Mouse (Mus musculus) CH12.LX (cell line): ENCODE measurements around the gene Irak3. TPM values are rescaled to one million over a fixed set of nuclear protein-coding genes. Genes with fewer than 3 reads are reported as not detected.

Experiments used
- DNase-seq: peaks from one replicate; pipeline ENCODE4 v3.0.0-alpha.2; 2013; ENCODE audit errors: extremely low read depth
- H3K27ac ChIP-seq: 2 replicates; pipeline ENCODE4 v1.5.1; 2012; ENCODE audit warnings: low read depth, mild to moderate bottlenecking, control low read depth, moderate library complexity; ENCODE audit not compliant: insufficient read depth
- H3K27me3 ChIP-seq: replicated peaks from 2 replicates; pipeline ENCODE3; 2012; ENCODE audit warnings: inconsistent platforms
- H3K36me3 ChIP-seq, 2 experiments: replicated peaks in 1 of 2; 2 replicates each; pipeline versions ENCODE3 to v1.6.1; 2012; ENCODE audit warnings: inconsistent platforms in 1 of 2, low read length in 1 of 2, mild to moderate bottlenecking in 1 of 2, mixed read lengths in 1 of 2, moderate library complexity in 1 of 2; ENCODE audit not compliant: control insufficient read depth in 1 of 2, insufficient read depth in 1 of 2
- H3K4me1 ChIP-seq, 2 experiments: 2 replicates each; pipeline ENCODE4 v1.6.1; 2012; ENCODE audit warnings: inconsistent platforms in 1 of 2, moderate library complexity in 1 of 2; ENCODE audit not compliant: insufficient read depth in 2 of 2, control insufficient read depth in 1 of 2
- H3K4me2 ChIP-seq: 2 replicates; pipeline ENCODE4 v1.6.1; 2012; ENCODE audit warnings: low read depth, mild to moderate bottlenecking, control low read depth; ENCODE audit not compliant: poor library complexity, insufficient read depth, severe bottlenecking
- H3K4me3 ChIP-seq, 3 experiments: fragments of 150-350 bp in 1 of 3; sonication (generic) in 1 of 3; replicated peaks in 1 of 3; 2 replicates each; pipeline versions ENCODE3 to v1.5.1; 2011 to 2012; ENCODE audit warnings: low read depth in 2 of 3, low read length in 2 of 3, mild to moderate bottlenecking in 2 of 3, moderate library complexity in 2 of 3, control low read depth in 1 of 3, improper control_type of control experiment in 1 of 3, inconsistent platforms in 1 of 3, mixed read lengths in 1 of 3; ENCODE audit not compliant: poor library complexity in 1 of 3
- H3K79me2 ChIP-seq: replicated peaks from 2 replicates; pipeline ENCODE4 v1.6.1; 2012; ENCODE audit warnings: mild to moderate bottlenecking, moderate library complexity; ENCODE audit not compliant: control insufficient read depth, poor library complexity, insufficient read depth, severe bottlenecking; ENCODE audit errors: extremely low read depth
- H3K9ac ChIP-seq: 2 replicates; pipeline ENCODE4 v1.6.1; 2012; ENCODE audit warnings: low read depth, mild to moderate bottlenecking, control low read depth, moderate library complexity; ENCODE audit not compliant: insufficient read depth
- H3K9me3 ChIP-seq: replicated peaks from 2 replicates; pipeline ENCODE3; 2012; ENCODE audit warnings: low read length, inconsistent platforms, mixed read lengths
- BHLHE40 ChIP-seq: IDR thresholded peaks from 2 replicates; pipeline ENCODE4 v1.6.1; 2011; ENCODE audit warnings: mild to moderate bottlenecking, low read depth, low read length, improper control_type of control experiment
- CTCF ChIP-seq, 2 experiments: IDR thresholded peaks in 1 of 2; conservative IDR thresholded peaks in 1 of 2; 2 replicates each; pipeline ENCODE4 v1.5.1; 2011 to 2012; ENCODE audit warnings: low read depth in 2 of 2, low read length in 2 of 2, improper control_type of control experiment in 1 of 2, inconsistent platforms in 1 of 2, mild to moderate bottlenecking in 1 of 2, moderate library complexity in 1 of 2
- E2F4 ChIP-seq: IDR thresholded peaks from 2 replicates; pipeline ENCODE4 v1.6.1; 2011; ENCODE audit warnings: low read depth, low read length, improper control_type of control experiment; ENCODE audit not compliant: insufficient replicate concordance
- ELF1 ChIP-seq: IDR thresholded peaks from 2 replicates; pipeline ENCODE4 v1.6.1; 2014; ENCODE audit warnings: low read depth, mild to moderate bottlenecking, inconsistent platforms, low read length, improper control_type of control experiment
- EP300 ChIP-seq: IDR thresholded peaks from 2 replicates; pipeline ENCODE4 v1.6.1; 2011; ENCODE audit warnings: low read length, improper control_type of control experiment
- ETS1 ChIP-seq: conservative IDR thresholded peaks from 2 replicates; pipeline ENCODE4 v1.6.1; 2012; ENCODE audit warnings: low read depth, mild to moderate bottlenecking, inconsistent platforms, low read length, improper control_type of control experiment, moderate library complexity
- HCFC1 ChIP-seq: IDR thresholded peaks from 2 replicates; pipeline ENCODE4 v1.6.1; 2012; ENCODE audit warnings: low read depth, mild to moderate bottlenecking, inconsistent platforms, low read length, improper control_type of control experiment
- JUN ChIP-seq: IDR thresholded peaks from 2 replicates; pipeline ENCODE4 v1.6.1; 2011; ENCODE audit warnings: low read depth, mild to moderate bottlenecking, low read length, improper control_type of control experiment, moderate library complexity; ENCODE audit not compliant: insufficient read depth
- JUND ChIP-seq: conservative IDR thresholded peaks from 2 replicates; pipeline ENCODE4 v1.6.1; 2011; ENCODE audit warnings: low read depth, low read length, improper control_type of control experiment
- KAT2A ChIP-seq: IDR thresholded peaks from 2 replicates; pipeline ENCODE4 v1.6.1; 2012; ENCODE audit warnings: low read length, improper control_type of control experiment, inconsistent platforms; ENCODE audit not compliant: insufficient replicate concordance
- MAFK ChIP-seq: IDR thresholded peaks from 2 replicates; pipeline ENCODE4 v1.6.1; 2011; ENCODE audit warnings: low read length, improper control_type of control experiment; ENCODE audit not compliant: insufficient replicate concordance
- MAX ChIP-seq: IDR thresholded peaks from 2 replicates; pipeline ENCODE4 v1.6.1; 2011; ENCODE audit warnings: low read length, improper control_type of control experiment
- MAZ ChIP-seq: IDR thresholded peaks from 2 replicates; pipeline ENCODE4 v1.6.1; 2012; ENCODE audit warnings: low read depth, mild to moderate bottlenecking, inconsistent platforms, low read length, improper control_type of control experiment, moderate library complexity
- MEF2A ChIP-seq: IDR thresholded peaks from 2 replicates; pipeline ENCODE4 v1.6.1; 2014; ENCODE audit warnings: low read depth, mild to moderate bottlenecking, inconsistent platforms, low read length, improper control_type of control experiment, borderline replicate concordance
- MXI1 ChIP-seq: IDR thresholded peaks from 2 replicates; pipeline ENCODE4 v1.6.1; 2011; ENCODE audit warnings: mild to moderate bottlenecking, low read depth, low read length, improper control_type of control experiment
- PAX5 ChIP-seq: IDR thresholded peaks from 2 replicates; pipeline ENCODE4 v1.6.1; 2012; ENCODE audit warnings: low read length, inconsistent platforms, mixed read lengths
- POLR2A ChIP-seq: IDR thresholded peaks from 2 replicates; pipeline ENCODE4 v1.6.1; 2011; ENCODE audit warnings: low read depth, mild to moderate bottlenecking, improper control_type of control experiment, low read length
- POLR2AphosphoS2 ChIP-seq: IDR thresholded peaks from 2 replicates; pipeline ENCODE4 v1.6.1; 2011; ENCODE audit warnings: low read depth, low read length, improper control_type of control experiment
- RAD21 ChIP-seq: IDR thresholded peaks from 2 replicates; pipeline ENCODE4 v1.6.1; 2011; ENCODE audit warnings: low read depth, mild to moderate bottlenecking, low read length, improper control_type of control experiment, moderate library complexity
- TBP ChIP-seq: conservative IDR thresholded peaks from 2 replicates; pipeline ENCODE4 v1.6.1; 2011; ENCODE audit warnings: low read depth, low read length, improper control_type of control experiment
- TCF12 ChIP-seq: IDR thresholded peaks from 2 replicates; pipeline ENCODE4 v1.6.1; 2014; ENCODE audit warnings: low read depth, mild to moderate bottlenecking, inconsistent platforms, low read length, improper control_type of control experiment
- USF2 ChIP-seq: conservative IDR thresholded peaks from 2 replicates; pipeline ENCODE4 v1.6.1; 2011; ENCODE audit warnings: low read depth, low read length, improper control_type of control experiment
- ZMIZ1 ChIP-seq: IDR thresholded peaks from 2 replicates; pipeline ENCODE4 v1.6.1; 2012; ENCODE audit warnings: low read depth, mild to moderate bottlenecking, inconsistent platforms, low read length, improper control_type of control experiment
- ZNF384 ChIP-seq: IDR thresholded peaks from 2 replicates; pipeline ENCODE4 v1.6.1; 2012; ENCODE audit warnings: low read depth, low read length, improper control_type of control experiment, inconsistent platforms
- dilution Hi-C: fragments of 300-500 bp; cut with MboI; formaldehyde crosslinking; loops from 2 replicates; pipeline ENCODE4 v1.14.3; 2020; ENCODE audit warnings: low sequenced_read_pairs; ENCODE audit not compliant: extremely low pct_unique_long_range_greater_than_20kb, extremely low pct_ligation_motif_present
- in situ Hi-C: fragments of 300-500 bp; cut with MboI; formaldehyde crosslinking; loops from 3 replicates; pipeline ENCODE4 v1.14.3; 2019; ENCODE audit warnings: low sequenced_read_pairs, low pct_ligation_motif_present, low pct_unique_long_range_greater_than_20kb, mixed read lengths
- polyA plus RNA-seq: library from polyadenylated mRNA; unstranded; fragments of >175 nt; gene quantifications from 2 replicates; pipeline ENCODE4 v1.2.1, GENCODE M21; 2012; ENCODE audit warnings: low read depth; ENCODE audit not compliant: insufficient read length
- total RNA-seq, 2 experiments: library from RNA; depleted of rRNA; stranded (reverse); fragments of 300-350 nt in 1 of 2; fragments of >200 nt in 1 of 2; gene quantifications; 2 replicates each; pipeline ENCODE4 v1.2.3; 2012 to 2014

Irak3 gene
- total and polyA plus RNA-seq, 3 experiments = 0.50 to 3.1 (median 1.1) TPM

DNA sequence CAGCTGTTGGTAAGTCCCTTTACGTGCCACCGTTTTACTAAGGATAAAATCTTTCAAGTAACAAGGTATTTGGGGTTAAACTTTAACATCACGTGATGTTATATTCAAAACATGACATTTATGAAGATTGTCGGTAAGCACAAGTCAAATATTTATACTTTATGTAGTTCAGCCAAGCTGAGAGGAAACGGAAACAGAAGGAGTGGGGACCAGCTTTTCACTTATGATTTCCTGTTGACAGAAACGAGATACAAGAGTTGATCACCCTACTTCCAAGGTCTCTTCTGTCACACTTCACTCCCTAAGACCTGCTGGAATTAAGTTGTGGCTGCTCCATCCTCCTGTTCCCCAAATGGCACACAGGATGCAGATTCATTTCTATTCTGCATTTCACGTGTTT is 18.8 kb upstream of the Irak3 start:
- no peak overlapping the region for H3K4me2 ChIP-seq
- no peaks in the 10 kb centered on the region for H3K79me2 ChIP-seq
- in situ Hi-C loops = no loop called here
- no peak overlapping the region for H3K4me3 ChIP-seq
- H3K9me3 ChIP-seq = no peaks in the 10 kb centered on the region
- H3K27me3 ChIP-seq = no peaks in the 10 kb centered on the region
- H3K9ac ChIP-seq = no peak overlapping the region
- dilution Hi-C loops = no loop called here
- H3K27ac ChIP-seq = no peak overlapping the region
- peaks cover 37 to 66% of the 10 kb centered on the region in 2 experiments for H3K36me3 ChIP-seq
- no peak for DNase-seq
- no peaks in the 10 kb centered on the region for H3K4me1 ChIP-seq
- no peak for TF ChIP-seq JUN
- no peak for TF ChIP-seq MAFK
- no peak for TF ChIP-seq MXI1
- no peak for TF ChIP-seq CTCF (conservative IDR thresholded peaks at IDR 0.05 in 1 of 2, IDR thresholded peaks at IDR 0.05 in 1 of 2; ENCODE audit: low read depth in 2 of 2, low read length in 2 of 2)
- TF ChIP-seq MAX = no peak
- no peak for TF ChIP-seq HCFC1
- no peak for TF ChIP-seq MAZ
- TF ChIP-seq JUND = no peak
- TF ChIP-seq TBP = no peak
- TF ChIP-seq RAD21 = no peak
- TF ChIP-seq POLR2A = no peak
- no peak for TF ChIP-seq E2F4
- TF ChIP-seq USF2 = no peak
- no peak for TF ChIP-seq ZNF384
- no peak for TF ChIP-seq BHLHE40
- TF ChIP-seq POLR2AphosphoS2 = no peak
- no peak for TF ChIP-seq ZMIZ1

DNA sequence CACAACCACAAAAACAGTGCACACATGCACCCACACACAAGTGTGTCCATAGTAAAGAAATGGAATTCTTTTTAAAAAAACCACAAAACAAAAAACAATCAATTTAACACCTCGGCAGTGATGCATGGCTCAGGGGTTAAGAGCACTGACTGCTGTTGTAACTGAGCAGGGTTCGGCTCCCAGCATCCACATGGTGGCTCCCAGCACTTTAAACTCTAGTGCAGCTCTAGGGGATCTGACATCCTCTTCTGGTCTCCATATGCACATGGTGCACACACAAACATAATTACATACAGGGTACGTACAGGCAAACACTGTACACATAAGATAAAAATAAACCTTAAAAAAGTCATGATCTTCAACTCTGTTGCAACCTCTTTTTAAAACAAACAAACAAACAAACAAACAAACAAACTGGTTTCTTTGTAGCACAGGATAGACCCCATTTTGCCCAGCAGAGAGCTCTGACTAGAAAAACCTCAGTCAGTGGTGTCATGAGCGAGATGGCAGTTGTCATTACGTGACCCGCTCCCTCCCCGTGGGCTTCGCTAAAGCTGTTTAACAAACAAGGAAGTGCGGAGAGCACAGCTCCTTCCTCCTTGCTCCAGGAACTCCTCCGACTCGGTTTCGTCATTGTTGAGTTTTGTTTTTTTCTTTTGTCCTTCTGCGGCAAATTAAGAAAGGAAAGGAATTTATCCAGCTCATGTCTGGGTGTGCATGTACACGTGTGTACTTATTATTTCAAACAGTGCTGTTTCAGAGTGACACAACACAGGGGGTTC is 17.8 kb upstream of the Irak3 start:
- Histone ChIP-seq H3K4me2 (no peak overlapping the region), H3K27ac (no peak overlapping the region), H3K9me3 (no peaks in the 10 kb centered on the region), H3K36me3 (peaks cover 39 to 68% of the 10 kb centered on the region in 2 experiments), H3K79me2 (no peaks in the 10 kb centered on the region), H3K9ac (no peak overlapping the region), H3K4me3 (no peak overlapping the region), H3K27me3 (no peaks in the 10 kb centered on the region), H3K4me1 (no peaks in the 10 kb centered on the region)
- dilution Hi-C loops (no loop called here), in situ Hi-C loops (no loop called here)
- DNase-seq = no peak
- TF ChIP-seq MEF2A (no peak), TCF12 (no peak), ETS1 (no peak), ELF1 (no peak), JUND (no peak), HCFC1 (no peak), ZMIZ1 (no peak), PAX5 (no peak), EP300 (no peak), KAT2A (no peak), MAFK (no peak)
